Mouse (Mus musculus) hematopoietic stem cell, adult 5-6 weeks (primary cell): ENCODE measurements around the gene Cast. TPM values are rescaled to one million over a fixed set of nuclear protein-coding genes. Genes with fewer than 3 reads are reported as not detected.

ENCODE experiments used
- ATAC-seq, 2 experiments: fragments of 125-278 bp in 1 of 2; replicated peaks in 1 of 2; 2 replicates each; pipeline ENCODE4 v1.8.0; 2016 to 2017; ENCODE audit warnings: inconsistent platforms in 2 of 2, mild to moderate bottlenecking in 2 of 2, moderate number of reproducible peaks in 2 of 2, low read depth in 1 of 2, moderate TSS enrichment in 1 of 2; ENCODE audit not compliant: low FRiP score in 2 of 2, poor library complexity in 2 of 2, severe bottlenecking in 2 of 2, insufficient read depth in 1 of 2, low TSS enrichment in 1 of 2
- total RNA-seq: library from RNA; stranded (forward); fragments of 172-1452, 232-1000 nt; gene quantifications from 2 replicates; pipeline ENCODE4 v1.2.3, GENCODE M21; 2017

Gene Cast
- total RNA-seq, 1 experiment from 2014 or later = 120 TPM

DNA sequence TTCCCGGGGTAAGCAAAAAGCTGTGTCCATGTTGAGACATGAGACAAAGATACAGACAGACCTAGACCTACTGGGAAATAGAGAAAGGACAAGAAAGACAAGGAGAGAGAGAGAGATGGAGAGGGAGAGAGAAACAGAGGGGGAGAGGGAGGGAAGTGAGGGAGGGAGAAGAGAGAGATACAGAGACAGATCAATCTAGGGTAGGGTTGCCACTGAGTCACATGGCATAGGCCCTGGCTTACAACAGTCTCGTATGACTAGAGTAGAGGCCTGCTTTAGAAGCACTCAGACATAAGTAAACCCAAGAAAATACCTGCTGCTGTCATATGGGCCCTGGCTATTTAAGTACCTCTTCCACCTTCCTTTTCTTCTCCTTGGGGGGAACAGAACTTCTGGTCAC, 72.2 kb downstream of the Cast start:
- no peak for ATAC-seq

DNA sequence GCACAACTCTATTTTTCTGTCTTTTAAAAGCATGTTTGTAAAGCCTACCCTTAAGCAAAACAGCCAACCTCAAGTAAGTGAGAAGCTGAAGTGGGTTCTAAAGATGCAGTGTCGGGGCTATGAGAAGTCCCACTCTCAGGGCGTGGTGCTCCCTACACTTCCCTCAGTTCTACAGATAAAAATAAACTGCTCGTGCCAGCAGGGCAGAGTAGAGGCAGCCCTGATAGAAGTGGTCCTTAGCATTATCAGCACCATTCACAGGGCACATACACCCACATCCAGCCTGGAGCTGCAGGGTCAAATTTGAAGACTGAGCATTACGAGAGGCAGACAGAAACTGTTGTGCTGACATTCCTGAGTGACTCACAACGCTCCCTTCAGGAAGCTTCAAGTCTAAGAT, 72.8 kb downstream of the Cast start:
- peak in 1 of 2 experiments; percentile 14; a peak in 1 of 4 replicates for ATAC-seq

GRCm38 (mm10) chr13:74733726-74734125, 74.9 kb downstream of the Cast start:
- ATAC-seq = no peak

DNA sequence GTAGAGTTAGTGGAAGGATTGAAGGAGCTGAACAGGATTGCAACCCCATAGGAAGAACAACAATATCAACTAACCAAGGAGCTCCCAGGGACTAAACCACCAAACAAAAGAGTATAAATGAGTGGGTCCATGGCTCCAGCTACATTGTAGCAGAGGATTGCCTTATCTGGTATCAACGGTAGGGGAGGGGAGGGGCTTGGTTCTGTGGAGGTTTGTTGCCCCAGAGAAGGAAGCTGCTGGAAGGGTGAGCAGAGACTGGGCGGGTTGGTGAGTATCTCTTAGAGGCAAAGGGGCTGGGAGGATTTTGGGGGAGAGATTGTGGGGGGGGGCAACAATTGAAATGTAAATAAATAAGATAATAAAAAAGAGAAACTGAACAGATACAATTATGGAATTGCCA, 89.6 kb downstream of the Cast start:
- no peak for ATAC-seq

- no peak for ATAC-seq
Observed at GRCm38 (mm10) chr13:74696225-74696624, 112.4 kb downstream of the Cast start.

GRCm38 (mm10) chr13:74695497-74696193, 113.0 kb downstream of the Cast start:
- ATAC-seq = no peak

Other genes with a start within 250 kb of the Cast start
- 177 and 200 TPM in 2 replicates for gene Erap1, start 169.2 kb downstream of the Cast start, total RNA-seq